Mouse (Mus musculus) heart, adult 10 weeks (tissue): Measurements from ENCODE around the gene Hspb1. TPM values are rescaled to one million over a fixed set of nuclear protein-coding genes. Genes with fewer than 3 reads are reported as not detected.

Experiments used
- polyA plus RNA-seq: library from polyadenylated mRNA; stranded (reverse); fragments of 350-450 nt; fragmentation: Illumina TruSeq; extraction: RNeasy Lipid Tissue Mini Kit (QIAGEN cat#74804); gene quantifications from one replicate; pipeline ENCODE4 v1.2.3, GENCODE M21; 2014; ENCODE audit warnings: low read depth, low replicate concordance

Hspb1 gene
- 407 TPM for polyA plus RNA-seq

GRCm38 (mm10) chr5:135887675-135888102 lies at the start of gene Hspb1:
Gene Hspb1 (plus strand): TSS chr5:135887919.

GRCm38 (mm10) chr5:135934481-135935175 lies 46.9 kb downstream of the Hspb1 start, which contains the start of gene Ywhag:
Gene Ywhag (minus strand): TSS chr5:135934616.

Other genes with a start within 250 kb of the Hspb1 start
- 41.4 TPM for gene Por, start 217.9 kb upstream of the Hspb1 start, polyA plus RNA-seq
- gene Tmem120a, start 143.5 kb upstream of the Hspb1 start, polyA plus RNA-seq, result 18.0 TPM
- not detected for gene Styxl1, start 109.5 kb upstream of the Hspb1 start, polyA plus RNA-seq
- gene Mdh2, start 109.4 kb upstream of the Hspb1 start, polyA plus RNA-seq, result 1,891 TPM
- gene Srrm3, start 81.0 kb upstream of the Hspb1 start, polyA plus RNA-seq, result not detected
- 147 TPM for gene Ywhag, start 46.7 kb downstream of the Hspb1 start, polyA plus RNA-seq
- 1.9 TPM for gene Ssc4d, start 86.6 kb downstream of the Hspb1 start, polyA plus RNA-seq
- not detected for gene Zp3, start 92.2 kb downstream of the Hspb1 start, polyA plus RNA-seq
- gene Dtx2, start 106.9 kb downstream of the Hspb1 start, polyA plus RNA-seq, result 6.9 TPM
- gene Upk3b, start 150.6 kb downstream of the Hspb1 start, polyA plus RNA-seq, result 20.8 TPM
- gene Upk3bl, start 166.6 kb downstream of the Hspb1 start, polyA plus RNA-seq, result not detected
- gene Rasa4, start 196.0 kb downstream of the Hspb1 start, polyA plus RNA-seq, result 5.2 TPM
- gene Polr2j, start 228.7 kb downstream of the Hspb1 start, polyA plus RNA-seq, result 85.2 TPM
- 8.7 TPM for gene Lrwd1, start 248.2 kb downstream of the Hspb1 start, polyA plus RNA-seq
- 5.4 TPM for gene Alkbh4, start 248.2 kb downstream of the Hspb1 start, polyA plus RNA-seq